Mouse (Mus musculus) olfactory bulb, adult 2 months (tissue): ENCODE data around the gene Lrrc38.

Experiments used
- CTCF ChIP-seq: fragments of 200-500 bp; IDR thresholded peaks from 2 replicates; pipeline ENCODE4 v1.5.1; 2012; ENCODE audit warnings: low read depth, mild to moderate bottlenecking, low read length, moderate library complexity; ENCODE audit not compliant: insufficient read depth
- POLR2A ChIP-seq: fragments of 200-500 bp; IDR thresholded peaks from 2 replicates; pipeline ENCODE4 v1.6.1; 2012; ENCODE audit warnings: mild to moderate bottlenecking, low read depth, low read length, moderate library complexity; ENCODE audit not compliant: insufficient read depth

DNA sequence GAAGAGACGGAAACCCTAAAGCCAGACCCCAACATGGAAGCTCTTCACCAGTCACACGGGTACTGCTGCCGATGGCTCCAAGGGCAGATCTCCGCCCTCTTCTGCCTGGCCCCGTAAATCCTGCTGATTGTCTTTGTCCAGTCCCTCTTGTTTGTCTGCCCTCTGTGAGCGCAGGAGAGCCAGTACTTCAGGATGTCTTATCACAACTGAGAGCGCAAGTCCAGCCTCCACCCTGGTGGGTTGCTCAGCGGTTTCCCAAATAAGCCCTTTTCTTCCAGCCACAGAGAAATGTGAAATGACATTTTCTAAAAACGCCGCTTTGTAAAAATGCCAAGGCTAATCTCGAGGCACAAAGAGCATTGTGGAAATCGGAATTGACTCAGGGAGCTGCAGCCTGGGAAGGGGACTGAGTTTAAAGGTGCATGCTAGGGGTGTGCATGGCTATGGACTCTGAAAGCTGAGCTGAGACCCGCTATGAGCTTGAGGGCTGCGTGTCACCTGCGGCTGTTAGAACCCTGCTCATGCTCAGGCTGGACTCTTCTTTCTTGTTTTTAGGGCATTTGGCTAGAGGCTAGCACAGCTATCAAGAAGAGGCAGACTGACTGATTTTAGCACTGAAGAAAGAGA, 17.0 kb downstream of the Lrrc38 start:
- TF ChIP-seq CTCF: no peak
- TF ChIP-seq POLR2A: no peak
